Mouse (Mus musculus): ENCODE results near the gene Cbr3. TPM values are rescaled to one million over a fixed set of nuclear protein-coding genes. Genes with fewer than 3 reads are reported as not detected.
"Not testable (repeated sequence)": the region's sequence is repeated elsewhere in the genome, so short reads cannot be mapped to it uniquely, and the experiment has no call there.

The Cbr3 gene
- polyA plus RNA-seq, 1 experiment from 2014 or later: 0.59 TPM

GRCm38 (mm10) chr16:93678206-93678605 lies 4.8 kb upstream of the Cbr3 start:
- no peak overlapping the region for H3K9ac ChIP-seq (ENCODE audit: low read length)
- no peak overlapping the region for H3K4me2 ChIP-seq (ENCODE audit: low read depth, low read length, severe bottlenecking)
- no peaks in the 10 kb centered on the region for H3K9me3 ChIP-seq (ENCODE audit: control insufficient read depth, low read length)
- no peak for ATAC-seq (replicated peaks; ENCODE audit: low FRiP score)
- 78% methylated on average over 4 of the region's 4 CpGs for WGBS
- peaks cover 15% of the 10 kb centered on the region for H3K27me3 ChIP-seq (ENCODE audit: control insufficient read depth, insufficient read depth, low read length)
- 0 out of 2 replicates have a peak, but pooled peaks cover 4% of the 10 kb centered on the region for H3K4me1 ChIP-seq (replicated peaks; ENCODE audit: control insufficient read depth, insufficient read depth, low read length)
- no peak for DNase-seq (ENCODE audit: low spot score)
- H3K4me3 ChIP-seq (ENCODE audit: low read depth, low read length): no peak overlapping the region
- no peak overlapping the region for H3K27ac ChIP-seq (ENCODE audit: low read depth, low read length)
- no peaks in the 10 kb centered on the region for H3K36me3 ChIP-seq (ENCODE audit: control insufficient read depth, insufficient read depth, low read length)

GRCm38 (mm10) chr16:93679165-93679564 lies 3.9 kb upstream of the Cbr3 start:
- Histone ChIP-seq H3K4me2 (ENCODE audit: low read depth, low read length, severe bottlenecking) (no peak overlapping the region), H3K4me3 (ENCODE audit: low read depth, low read length) (no peak overlapping the region), H3K36me3 (ENCODE audit: control insufficient read depth, insufficient read depth, low read length) (no peaks in the 10 kb centered on the region), H3K9ac (ENCODE audit: low read length) (no peak overlapping the region), H3K9me3 (ENCODE audit: control insufficient read depth, low read length) (no peaks in the 10 kb centered on the region), H3K4me1 (replicated peaks; ENCODE audit: control insufficient read depth, insufficient read depth, low read length) (peaks cover 10% of the 10 kb centered on the region; the same call in 1 of the 2 replicates), H3K27me3 (ENCODE audit: control insufficient read depth, insufficient read depth, low read length) (peaks cover 24% of the 10 kb centered on the region), H3K27ac (ENCODE audit: low read depth, low read length) (no peak overlapping the region)
- ATAC-seq (replicated peaks; ENCODE audit: low FRiP score): no peak
- DNase-seq (ENCODE audit: low spot score): no peak
- 45% methylated on average over 9 of the region's 9 CpGs for WGBS

GRCm38 (mm10) chr16:93682156-93682688 lies 793 bp upstream of the Cbr3 start:
- H3K4me3 ChIP-seq (ENCODE audit: low read depth, low read length): peak overlapping the region; percentile 36; the same call in 1 of the 2 replicates
- DNase-seq (ENCODE audit: low spot score) (no peak), ATAC-seq (replicated peaks; ENCODE audit: low FRiP score) (no peak)
- no peaks in the 10 kb centered on the region for H3K9me3 ChIP-seq (ENCODE audit: control insufficient read depth, low read length)
- H3K36me3 ChIP-seq (ENCODE audit: control insufficient read depth, insufficient read depth, low read length): no peaks in the 10 kb centered on the region
- H3K4me2 ChIP-seq (ENCODE audit: low read depth, low read length, severe bottlenecking): peak overlapping the region; percentile 66
- peaks cover 37% of the 10 kb centered on the region for H3K27me3 ChIP-seq (ENCODE audit: control insufficient read depth, insufficient read depth, low read length)
- no peak overlapping the region for H3K27ac ChIP-seq (ENCODE audit: low read depth, low read length)
- peaks cover 10% of the 10 kb centered on the region; the same call in 1 of the 2 replicates for H3K4me1 ChIP-seq (replicated peaks; ENCODE audit: control insufficient read depth, insufficient read depth, low read length)
- WGBS: 22% methylated on average over 13 of the region's 13 CpGs
- H3K9ac ChIP-seq (ENCODE audit: low read length): no peak overlapping the region

- Histone ChIP-seq H3K27ac (ENCODE audit: low read depth, low read length) (no peak overlapping the region), H3K9ac (ENCODE audit: low read length) (peak overlapping the region; percentile 43; the same call in 1 of the 2 replicates), H3K9me3 (ENCODE audit: control insufficient read depth, low read length) (no peaks in the 10 kb centered on the region), H3K36me3 (ENCODE audit: control insufficient read depth, insufficient read depth, low read length) (no peaks in the 10 kb centered on the region), H3K4me3 (ENCODE audit: low read depth, low read length) (peak overlapping the region; percentile 36), H3K27me3 (ENCODE audit: control insufficient read depth, insufficient read depth, low read length) (peaks cover 37% of the 10 kb centered on the region), H3K4me2 (ENCODE audit: low read depth, low read length, severe bottlenecking) (peak overlapping the region; percentile 66), H3K4me1 (replicated peaks; ENCODE audit: control insufficient read depth, insufficient read depth, low read length) (peaks cover 10% of the 10 kb centered on the region; the same call in 1 of the 2 replicates)
- under 1% methylated on average over 50 of the region's 53 CpGs for WGBS
- DNase-seq (ENCODE audit: low spot score) (peak; percentile 64), ATAC-seq (replicated peaks; ENCODE audit: low FRiP score) (peak; percentile 21; the same call in 1 of the 2 replicates)
Observed at GRCm38 (mm10) chr16:93683508-93684236, 657 bp downstream of the Cbr3 start.

GRCm38 (mm10) chr16:93684441-93684840 lies 1.4 kb downstream of the Cbr3 start:
- H3K9ac ChIP-seq (ENCODE audit: low read length): no peak overlapping the region
- whole genome bisulfite sequencing: 37% methylated on average over 7 of the region's 7 CpGs
- H3K4me3 ChIP-seq (ENCODE audit: low read depth, low read length): no peak overlapping the region
- no peak for DNase-seq (ENCODE audit: low spot score)
- no peaks in the 10 kb centered on the region for H3K36me3 ChIP-seq (ENCODE audit: control insufficient read depth, insufficient read depth, low read length)
- peaks cover 37% of the 10 kb centered on the region for H3K27me3 ChIP-seq (ENCODE audit: control insufficient read depth, insufficient read depth, low read length)
- ATAC-seq (replicated peaks; ENCODE audit: low FRiP score): no peak
- peaks cover 10% of the 10 kb centered on the region; the same call in 1 of the 2 replicates for H3K4me1 ChIP-seq (replicated peaks; ENCODE audit: control insufficient read depth, insufficient read depth, low read length)
- H3K4me2 ChIP-seq (ENCODE audit: low read depth, low read length, severe bottlenecking): no peak overlapping the region
- no peaks in the 10 kb centered on the region for H3K9me3 ChIP-seq (ENCODE audit: control insufficient read depth, low read length)
- H3K27ac ChIP-seq (ENCODE audit: low read depth, low read length): no peak overlapping the region

- WGBS: 95% methylated on average over 3 of the region's 3 CpGs
- H3K4me3 ChIP-seq (ENCODE audit: low read depth, low read length); DNase-seq (ENCODE audit: low spot score); H3K4me1 ChIP-seq (replicated peaks; ENCODE audit: control insufficient read depth, insufficient read depth, low read length); ATAC-seq (replicated peaks; ENCODE audit: low FRiP score); H3K9me3 ChIP-seq (ENCODE audit: control insufficient read depth, low read length); H3K9ac ChIP-seq (ENCODE audit: low read length); H3K4me2 ChIP-seq (ENCODE audit: low read depth, low read length, severe bottlenecking); H3K36me3 ChIP-seq (ENCODE audit: control insufficient read depth, insufficient read depth, low read length); H3K27ac ChIP-seq (ENCODE audit: low read depth, low read length): not testable (repeated sequence)
- H3K27me3 ChIP-seq (ENCODE audit: control insufficient read depth, insufficient read depth, low read length): peaks cover 37% of the 10 kb centered on the region
Observed at GRCm38 (mm10) chr16:93685783-93686182, 2.8 kb downstream of the Cbr3 start.

GRCm38 (mm10) chr16:93686421-93686820 lies 3.4 kb downstream of the Cbr3 start:
- H3K9ac ChIP-seq (ENCODE audit: low read length): no peak overlapping the region
- no peak overlapping the region for H3K27ac ChIP-seq (ENCODE audit: low read depth, low read length)
- 85% methylated on average over 5 of the region's 7 CpGs for WGBS
- peaks cover 37% of the 10 kb centered on the region for H3K27me3 ChIP-seq (ENCODE audit: control insufficient read depth, insufficient read depth, low read length)
- DNase-seq (ENCODE audit: low spot score) (no peak), ATAC-seq (replicated peaks; ENCODE audit: low FRiP score) (no peak)
- no peaks in the 10 kb centered on the region for H3K9me3 ChIP-seq (ENCODE audit: control insufficient read depth, low read length)
- H3K4me2 ChIP-seq (ENCODE audit: low read depth, low read length, severe bottlenecking): no peak overlapping the region
- H3K4me1 ChIP-seq (replicated peaks; ENCODE audit: control insufficient read depth, insufficient read depth, low read length): peaks cover 10% of the 10 kb centered on the region; the same call in 1 of the 2 replicates
- no peak overlapping the region for H3K4me3 ChIP-seq (ENCODE audit: low read depth, low read length)
- H3K36me3 ChIP-seq (ENCODE audit: control insufficient read depth, insufficient read depth, low read length): no peaks in the 10 kb centered on the region

GRCm38 (mm10) chr16:93686945-93687344 lies 3.9 kb downstream of the Cbr3 start:
- H3K27ac ChIP-seq (ENCODE audit: low read depth, low read length): no peak overlapping the region
- ATAC-seq (replicated peaks; ENCODE audit: low FRiP score) (no peak), DNase-seq (ENCODE audit: low spot score) (no peak)
- peaks cover 10% of the 10 kb centered on the region; the same call in 1 of the 2 replicates for H3K4me1 ChIP-seq (replicated peaks; ENCODE audit: control insufficient read depth, insufficient read depth, low read length)
- no peaks in the 10 kb centered on the region for H3K9me3 ChIP-seq (ENCODE audit: control insufficient read depth, low read length)
- WGBS: 50% methylated on average over 5 of the region's 5 CpGs
- H3K4me2 ChIP-seq (ENCODE audit: low read depth, low read length, severe bottlenecking): no peak overlapping the region
- no peaks in the 10 kb centered on the region for H3K36me3 ChIP-seq (ENCODE audit: control insufficient read depth, insufficient read depth, low read length)
- no peak overlapping the region for H3K9ac ChIP-seq (ENCODE audit: low read length)
- H3K4me3 ChIP-seq (ENCODE audit: low read depth, low read length): no peak overlapping the region
- peaks cover 35% of the 10 kb centered on the region for H3K27me3 ChIP-seq (ENCODE audit: control insufficient read depth, insufficient read depth, low read length)

All from forebrain, embryonic 11.5 days (tissue).